Mouse (Mus musculus): ENCODE results near the gene Tmem178. TPM values are rescaled to one million over a fixed set of nuclear protein-coding genes. Genes with fewer than 3 reads are reported as not detected.
"Not testable (repeated sequence)": the region's sequence is repeated elsewhere in the genome, so short reads cannot be mapped to it uniquely, and the experiment has no call there.

Tmem178 gene
- total RNA-seq, 2 experiments from 2014 or later = 108 to 141 TPM

DNA sequence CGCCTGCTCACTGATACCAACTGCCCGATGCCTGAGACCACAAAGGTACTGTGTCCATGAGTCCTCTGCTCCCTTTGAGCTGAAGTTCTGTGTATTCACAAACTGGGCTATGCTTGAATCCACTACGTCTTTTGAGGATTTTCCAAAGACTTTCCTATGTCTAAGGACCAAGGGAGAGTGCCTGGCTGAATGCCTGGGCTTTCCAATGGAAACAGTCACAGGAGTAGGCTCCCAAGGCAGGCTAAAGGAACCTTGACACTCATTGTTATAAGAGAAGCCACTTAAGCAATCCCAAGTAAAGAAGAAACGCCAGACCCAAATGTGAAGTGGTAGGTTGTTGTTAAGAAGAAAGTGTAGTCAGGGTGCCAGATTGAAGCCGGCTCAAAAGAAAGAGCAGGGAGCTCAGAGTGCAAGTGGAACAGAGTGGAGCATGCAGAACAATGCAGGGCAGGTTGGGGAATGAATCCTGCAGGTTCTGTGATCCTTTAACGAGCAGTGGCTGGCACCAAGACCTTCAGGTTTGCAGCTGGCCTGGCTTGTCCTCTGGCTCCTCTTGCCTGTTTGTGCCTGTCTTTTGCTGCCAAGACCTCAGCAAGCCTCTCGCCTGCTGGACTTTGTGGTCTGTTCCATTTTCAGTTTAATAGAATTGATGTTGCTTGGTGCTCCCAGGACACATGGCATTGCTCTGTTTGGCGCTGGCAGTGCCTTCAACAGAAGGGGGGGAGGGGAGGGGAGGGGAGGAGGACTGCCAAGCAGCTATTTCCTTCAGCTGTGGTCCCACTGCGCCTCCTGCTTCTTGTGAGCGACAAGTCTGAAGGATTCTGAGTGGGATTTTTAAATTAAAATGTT is 22.9 kb upstream of the Tmem178 start:
- peak overlapping the region; percentile 70 for H3K27ac ChIP-seq
- peak; percentile 35 for TF ChIP-seq CTCF (IDR thresholded peaks at IDR 0.05)
- H3K4me3 ChIP-seq = no peak overlapping the region
- intact Hi-C loops (cut with DNase I) = loop anchor here (5.0 to 10.0 kb wide), 2 partner anchors 74 to 297 kb away; no protein-coding TSS in a partner anchor
- DNase-seq (ENCODE audit: extremely low spot score in 1 of 2, low spot score in 2 of 2) = no peak

DNA sequence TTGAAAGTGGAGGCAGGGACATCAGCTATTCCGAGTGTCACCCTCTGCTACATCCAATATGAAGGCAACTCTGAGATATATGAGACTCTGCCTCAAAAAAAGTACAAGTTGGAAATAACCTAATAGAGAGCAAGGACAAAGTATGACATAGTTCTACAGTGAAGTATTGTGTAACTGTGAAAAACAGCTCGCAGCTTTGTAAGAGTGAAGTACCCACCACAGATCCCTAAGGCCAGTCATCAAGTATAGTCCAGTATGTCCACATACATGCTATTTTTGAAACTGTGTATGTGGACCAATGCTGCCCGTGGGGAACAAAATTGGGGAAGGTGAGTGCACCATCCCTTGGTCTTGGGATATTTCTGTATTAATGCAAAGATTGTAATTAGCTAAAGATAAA is 18.9 kb upstream of the Tmem178 start:
- DNase-seq (ENCODE audit: extremely low spot score in 1 of 2, low spot score in 2 of 2) = no peak
- Histone ChIP-seq H3K27ac (no peak overlapping the region), H3K4me3 (no peak overlapping the region)
- intact Hi-C loops (cut with DNase I) = loop anchor here (5.0 to 10.0 kb wide), 2 partner anchors 123 to 301 kb away; no protein-coding TSS in a partner anchor
- TF ChIP-seq CTCF (IDR thresholded peaks at IDR 0.05) = no peak

DNA sequence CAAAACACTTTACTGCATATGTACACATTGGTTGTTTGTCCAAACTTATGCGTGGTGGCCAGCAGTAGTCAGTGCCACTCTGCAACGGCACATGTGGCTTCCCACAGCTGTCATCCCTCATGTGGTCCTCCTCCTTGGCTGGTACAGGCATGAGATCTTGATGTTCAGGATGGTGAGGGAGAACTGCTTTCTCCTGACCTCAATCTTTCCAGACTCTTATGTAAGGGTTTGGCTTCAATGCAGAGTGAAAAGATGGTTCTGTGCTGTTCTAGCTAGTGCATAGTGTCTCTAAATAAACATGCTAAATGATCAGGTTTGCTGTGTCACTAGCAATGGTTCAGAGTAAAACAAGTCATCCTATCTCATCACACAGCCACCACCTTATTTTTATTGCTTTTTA is 17.3 kb upstream of the Tmem178 start:
- peak overlapping the region; percentile 56 for H3K27ac ChIP-seq
- TF ChIP-seq CTCF (IDR thresholded peaks at IDR 0.05) = no peak
- no peak for DNase-seq (ENCODE audit: extremely low spot score in 1 of 2, low spot score in 2 of 2)
- H3K4me3 ChIP-seq = no peak overlapping the region
- intact Hi-C loops (cut with DNase I) = loop anchor here (5.0 to 10.0 kb wide), 2 partner anchors 125 to 302 kb away; no protein-coding TSS in a partner anchor

- no peak for DNase-seq (ENCODE audit: extremely low spot score in 1 of 2, low spot score in 2 of 2)
- Histone ChIP-seq H3K27ac (no peak overlapping the region), H3K4me3 (no peak overlapping the region)
- intact Hi-C loops (cut with DNase I) = no loop called here
- no peak for TF ChIP-seq CTCF (IDR thresholded peaks at IDR 0.05)
Observed at GRCm38 (mm10) chr17:80932716-80933115, 11.7 kb upstream of the Tmem178 start.

- intact Hi-C loops (cut with DNase I) = no loop called here
- DNase-seq (ENCODE audit: extremely low spot score in 1 of 2, low spot score in 2 of 2) = no peak
- no peak overlapping the region for H3K27ac ChIP-seq
- no peak for TF ChIP-seq CTCF (IDR thresholded peaks at IDR 0.05)
- no peak overlapping the region for H3K4me3 ChIP-seq
Observed at GRCm38 (mm10) chr17:80933401-80934029, 10.9 kb upstream of the Tmem178 start.

DNA sequence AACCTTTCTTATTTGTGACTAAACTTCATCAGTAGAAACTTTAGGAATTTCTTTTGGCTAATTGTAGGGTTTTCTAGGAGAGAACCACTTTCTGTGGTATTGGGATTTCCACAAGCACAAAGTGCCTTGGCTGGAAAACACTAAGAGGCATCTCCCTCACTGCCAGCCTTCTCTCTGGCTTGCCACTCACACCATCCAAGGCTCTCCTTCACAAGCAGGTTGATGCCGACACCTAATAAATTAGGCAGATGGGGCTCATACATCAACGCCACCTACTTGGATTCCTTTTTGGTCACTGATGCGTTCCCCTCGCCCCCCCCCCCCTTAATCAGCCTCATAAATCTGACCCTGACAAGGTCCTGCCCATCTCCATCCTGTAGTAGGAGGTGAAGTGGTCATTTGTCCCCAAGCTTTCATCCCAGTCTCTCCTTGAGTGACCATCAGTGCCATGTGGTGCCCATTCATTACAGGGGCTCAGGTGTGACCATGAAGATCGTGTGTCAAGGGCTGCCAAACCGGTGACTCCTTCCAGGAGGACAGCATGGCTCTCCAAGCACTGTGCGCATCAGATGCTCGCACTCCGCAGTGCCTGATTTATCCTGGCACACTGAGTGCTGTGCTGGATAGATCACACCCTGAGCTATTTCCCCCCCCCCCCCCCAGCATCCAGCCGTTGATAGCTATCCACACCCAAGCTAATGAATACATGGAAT is 8.5 kb upstream of the Tmem178 start:
- intact Hi-C loops (cut with DNase I) = no loop called here
- no peak for TF ChIP-seq CTCF (IDR thresholded peaks at IDR 0.05)
- DNase-seq (ENCODE audit: extremely low spot score in 1 of 2, low spot score in 2 of 2) = no peak
- Histone ChIP-seq H3K4me3 (no peak overlapping the region), H3K27ac (no peak overlapping the region)

DNA sequence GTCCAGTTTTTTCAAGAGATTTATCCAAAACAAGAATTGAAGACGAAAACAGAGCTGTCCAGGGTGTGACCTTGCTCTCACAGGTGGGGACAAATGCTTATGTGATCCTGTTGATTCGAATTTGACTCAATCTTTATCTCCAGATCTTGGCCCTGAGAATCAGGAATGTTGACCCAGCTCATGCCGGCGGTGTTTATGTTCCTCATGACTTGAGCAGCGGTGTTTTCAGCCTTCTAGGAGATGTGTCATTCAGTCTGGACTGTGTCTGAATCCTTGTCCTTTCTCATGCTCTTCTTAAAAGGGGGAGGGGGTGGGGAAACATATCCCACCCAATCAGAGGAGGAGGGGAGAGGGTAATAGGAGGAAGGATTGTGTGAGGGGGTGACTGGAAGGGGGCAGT is 7.9 kb upstream of the Tmem178 start:
- Histone ChIP-seq H3K27ac (no peak overlapping the region), H3K4me3 (no peak overlapping the region)
- TF ChIP-seq CTCF (IDR thresholded peaks at IDR 0.05) = no peak
- intact Hi-C loops (cut with DNase I) = no loop called here
- DNase-seq (ENCODE audit: extremely low spot score in 1 of 2, low spot score in 2 of 2) = no peak

GRCm38 (mm10) chr17:80939833-80940232 is 4.6 kb upstream of the Tmem178 start:
- intact Hi-C loops (cut with DNase I) = loop anchor here (5.0 kb wide), 3 partner anchors 93 to 228 kb away; partner anchors contain the start of gene Map4k3
- H3K27ac ChIP-seq = peak overlapping the region; percentile 56
- TF ChIP-seq CTCF (IDR thresholded peaks at IDR 0.05) = no peak
- peak in 1 of 2 experiments; percentile 17 for DNase-seq (ENCODE audit: extremely low spot score in 1 of 2, low spot score in 2 of 2)
- H3K4me3 ChIP-seq = no peak overlapping the region

DNA sequence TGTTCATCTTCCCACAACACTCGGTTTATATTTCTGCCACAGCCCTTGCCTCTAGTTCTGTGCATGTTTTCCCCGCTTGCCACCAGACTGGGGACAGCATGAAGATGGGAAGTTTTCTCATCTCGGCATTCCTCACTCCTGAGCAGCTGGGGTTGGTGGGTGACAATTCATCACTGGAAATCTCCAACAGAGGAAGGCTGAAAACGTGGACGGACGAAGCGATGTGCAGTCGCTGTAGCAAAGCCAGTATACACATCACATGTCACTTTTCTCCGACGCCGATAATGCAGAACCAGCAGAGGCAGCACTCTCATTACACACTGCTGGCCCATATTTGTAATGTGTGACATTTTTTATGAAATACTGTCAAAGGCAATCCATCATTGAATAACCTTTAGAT is 2.6 kb upstream of the Tmem178 start:
- no peak overlapping the region for H3K4me3 ChIP-seq
- peak overlapping the region; percentile 22; the same call in 1 of the 2 replicates for H3K27ac ChIP-seq
- DNase-seq (ENCODE audit: extremely low spot score in 1 of 2, low spot score in 2 of 2) = no peak
- TF ChIP-seq CTCF (IDR thresholded peaks at IDR 0.05) = no peak
- intact Hi-C loops (cut with DNase I) = loop anchor here (2.0 to 5.0 kb wide), 6 partner anchors 41 to 230 kb away; partner anchors contain the start of gene Map4k3

GRCm38 (mm10) chr17:80943835-80944529 is 450 bp upstream of the Tmem178 start:
- TF ChIP-seq CTCF (IDR thresholded peaks at IDR 0.05) = no peak
- Histone ChIP-seq H3K27ac (peak overlapping the region; percentile 97), H3K4me3 (peak overlapping the region; percentile 86)
- intact Hi-C loops (cut with DNase I) = loop anchor here (2.0 to 5.0 kb wide), 6 partner anchors 39 to 232 kb away; partner anchors contain the start of gene Map4k3
- DNase-seq (ENCODE audit: extremely low spot score in 1 of 2, low spot score in 2 of 2) = peak in 1 of 2 experiments; percentile 15

GRCm38 (mm10) chr17:80945510-80945909 is 1.1 kb downstream of the Tmem178 start:
- H3K27ac ChIP-seq = peak overlapping the region; percentile 83
- DNase-seq (ENCODE audit: extremely low spot score in 1 of 2, low spot score in 2 of 2) = peak in 1 of 2 experiments; percentile 13
- intact Hi-C loops (cut with DNase I) = not testable (repeated sequence)
- peak overlapping the region; percentile 59 for H3K4me3 ChIP-seq
